Mouse (Mus musculus) megakaryocyte, embryonic 14.5 days (primary cell): ENCODE measurements around the gene Morn4.

ENCODE experiments used
- FLI1 ChIP-seq: IDR thresholded peaks from 2 replicates; pipeline ENCODE4 v1.6.1; 2012; ENCODE audit warnings: low read length, inconsistent platforms, mixed read lengths
- GATA1 ChIP-seq: IDR thresholded peaks from 3 replicates; pipeline ENCODE4 v1.6.1; 2012; ENCODE audit warnings: mixed read lengths, low read length, inconsistent platforms, borderline replicate concordance

DNA sequence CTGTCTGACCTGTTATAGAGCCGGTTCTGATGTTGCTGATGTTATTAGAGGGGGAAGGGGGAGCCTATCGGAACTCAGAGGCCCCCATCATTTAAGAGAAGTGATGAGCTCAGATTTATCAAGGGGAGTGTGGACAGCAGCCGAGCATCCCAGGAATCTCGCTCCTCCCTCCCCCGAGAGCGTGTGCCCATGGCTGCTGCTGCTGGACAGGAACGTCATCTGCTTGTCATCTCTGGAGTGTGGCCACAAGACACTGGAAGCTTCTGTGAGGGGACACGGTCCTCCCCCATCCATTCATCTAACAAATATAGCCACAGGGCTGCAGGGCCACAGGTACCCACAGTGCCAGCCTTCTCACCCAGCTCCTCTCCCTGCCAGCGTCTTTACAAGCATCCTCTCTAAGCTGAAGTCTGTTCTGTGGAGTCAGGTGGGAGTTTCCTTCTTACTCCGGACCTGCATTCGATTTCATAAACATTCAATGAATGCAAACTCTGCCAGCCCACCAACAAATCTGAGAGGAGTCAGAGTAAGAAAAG is 48.9 kb downstream of the Morn4 start:
- TF ChIP-seq GATA1, result no peak
- TF ChIP-seq FLI1, result no peak
